Mouse (Mus musculus) heart, embryonic 12.5 days (tissue): ENCODE measurements around the gene B3gntl1. TPM values are rescaled to one million over a fixed set of nuclear protein-coding genes. Genes with fewer than 3 reads are reported as not detected.
A peak's percentile ranks its signal among the peaks of the same experiment; 100 is the strongest.

Experiments
- ATAC-seq: fragments of 200-750 bp; cut with Nextera tagmentation; 2 replicates; pipeline ENCODE4 v1.8.0; 2017; ENCODE audit warnings: moderate TSS enrichment, moderate library complexity; ENCODE audit not compliant: insufficient number of reproducible peaks, low FRiP score
- H3K27ac ChIP-seq: fragments of 300-500 bp; sonication (generic); 2 replicates; pipeline ENCODE4 v1.5.1; 2016; ENCODE audit warnings: mild to moderate bottlenecking, moderate library complexity; ENCODE audit not compliant: poor library complexity, severe bottlenecking
- H3K27me3 ChIP-seq: fragments of 300-500 bp; sonication (generic); replicated peaks from 2 replicates; pipeline ENCODE4 v1.6.1; 2016; ENCODE audit warnings: mild to moderate bottlenecking, moderate library complexity
- H3K36me3 ChIP-seq: fragments of 300-500 bp; sonication (generic); 2 replicates; pipeline ENCODE4 v1.6.1; 2016; ENCODE audit warnings: mild to moderate bottlenecking, moderate library complexity
- H3K4me1 ChIP-seq: fragments of 300-500 bp; sonication (generic); replicated peaks from 2 replicates; pipeline ENCODE4 v1.6.1; 2016; ENCODE audit warnings: mild to moderate bottlenecking
- H3K4me2 ChIP-seq: fragments of 300-500 bp; sonication (generic); 2 replicates; pipeline ENCODE4 v1.6.1; 2016; ENCODE audit warnings: mild to moderate bottlenecking, moderate library complexity
- H3K4me3 ChIP-seq: fragments of 300-500 bp; sonication (generic); 2 replicates; pipeline ENCODE4 v1.5.1; 2016; ENCODE audit warnings: mild to moderate bottlenecking
- H3K9ac ChIP-seq: fragments of 300-500 bp; sonication (generic); 2 replicates; pipeline ENCODE4 v1.6.1; 2016; ENCODE audit warnings: mild to moderate bottlenecking, moderate library complexity
- H3K9me3 ChIP-seq: fragments of 300-500 bp; sonication (generic); replicated peaks from 2 replicates; pipeline ENCODE4 v1.6.1; 2016; ENCODE audit warnings: mild to moderate bottlenecking, moderate library complexity
- WGBS: fragments of 180-500 bp; shearing (Covaris S2); methylation state at CpG from one replicate; pipeline ENCODE4 v1.1.7; 2016; 5-methylcytosine and 5-hydroxymethylcytosine counted together
- polyA plus RNA-seq: library from polyadenylated mRNA; unstranded; fragments of >200 nt; fragmentation: Nextera tagmentation; extraction: Ambion mirVana; gene quantifications from 2 replicates; pipeline ENCODE4 v1.2.1, GENCODE M21; 2016

B3gntl1 gene
- polyA plus RNA-seq, 1 experiment from 2014 or later, result 5.9 TPM

DNA sequence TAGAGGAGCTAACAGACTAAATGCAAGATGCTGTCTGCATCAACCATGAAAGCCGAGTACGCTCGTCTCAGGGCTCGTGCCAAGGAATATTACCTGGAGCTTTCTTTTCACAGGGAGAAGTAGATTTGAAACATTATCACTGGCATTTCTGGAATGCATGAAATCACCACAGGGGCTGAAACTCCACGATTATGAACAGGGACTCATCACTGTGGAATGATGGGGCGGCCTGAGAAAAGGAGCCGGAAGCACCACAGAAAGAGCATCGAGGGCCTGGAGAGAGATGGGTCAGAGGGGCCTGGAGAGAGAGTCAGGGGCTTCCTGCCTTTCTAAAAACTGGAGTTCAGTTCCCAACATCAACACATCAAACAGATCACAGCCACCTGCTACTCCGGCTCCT, 25.6 kb downstream of the B3gntl1 start:
- Histone ChIP-seq H3K4me3 (no peak overlapping the region), H3K27me3 (no peaks in the 10 kb centered on the region), H3K27ac (no peak overlapping the region), H3K36me3 (peaks cover 16% of the 10 kb centered on the region; the same call in 1 of the 2 replicates), H3K9ac (no peak overlapping the region), H3K9me3 (no peaks in the 10 kb centered on the region), H3K4me1 (peaks cover 11% of the 10 kb centered on the region), H3K4me2 (no peak overlapping the region)
- ATAC-seq, result no peak
- WGBS, result 54% methylated on average over 9 of the region's 9 CpGs

DNA sequence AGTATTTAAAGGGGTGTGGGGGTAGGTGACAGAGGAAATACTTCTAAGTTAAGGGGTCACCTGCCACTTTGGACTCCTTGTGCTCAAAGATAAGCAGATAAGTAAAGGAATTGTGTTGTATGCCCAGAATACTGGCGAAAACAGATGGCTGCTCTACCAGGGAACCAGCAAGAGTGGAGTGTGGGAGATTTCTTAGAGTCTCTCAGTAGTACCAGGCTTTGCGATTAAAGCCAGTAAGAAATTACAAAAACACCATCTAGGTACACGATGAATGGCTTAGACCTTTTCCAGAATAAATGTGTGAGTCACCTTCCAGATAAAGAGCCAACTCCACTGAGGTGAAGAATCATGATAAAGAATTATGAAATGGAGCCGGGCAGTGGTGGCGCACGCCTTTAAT, 27.6 kb downstream of the B3gntl1 start:
- Histone ChIP-seq H3K27me3 (no peaks in the 10 kb centered on the region), H3K9me3 (no peaks in the 10 kb centered on the region), H3K4me2 (no peak overlapping the region), H3K27ac (no peak overlapping the region), H3K4me3 (no peak overlapping the region), H3K9ac (no peak overlapping the region), H3K4me1 (peaks cover 11% of the 10 kb centered on the region), H3K36me3 (peaks cover 13% of the 10 kb centered on the region)
- 86% methylated on average over 6 of the region's 6 CpGs for WGBS
- ATAC-seq, result no peak

DNA sequence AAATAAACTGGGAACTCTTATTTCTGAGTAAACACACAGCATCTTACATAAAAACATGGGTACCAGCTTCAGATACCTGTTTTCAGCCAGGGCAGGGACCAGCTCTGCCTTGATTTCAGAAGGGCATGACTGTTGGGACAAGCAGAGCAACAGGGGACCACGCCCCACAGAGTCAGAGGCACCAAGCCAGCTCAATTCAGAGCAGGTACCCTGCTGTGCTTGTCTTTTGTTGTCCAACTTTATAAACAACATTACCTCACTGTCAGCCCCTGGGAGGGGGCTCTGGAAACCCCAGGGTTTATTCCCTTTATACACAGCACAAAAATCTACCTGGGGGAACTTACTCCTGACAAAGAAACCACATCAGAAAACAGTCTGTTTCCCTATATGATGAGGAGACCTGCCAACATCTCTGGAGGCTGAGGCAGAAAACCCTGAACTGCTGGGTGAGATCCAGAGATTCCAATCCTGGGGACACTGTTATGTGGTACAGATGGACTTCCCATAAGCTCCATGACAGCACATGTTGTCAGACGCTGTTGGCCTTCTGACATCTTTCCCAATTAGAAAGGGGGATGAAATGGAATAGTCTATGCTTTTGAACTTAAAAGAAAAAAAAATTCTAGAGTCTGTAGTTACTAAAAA, 31.3 kb downstream of the B3gntl1 start:
- H3K36me3 ChIP-seq, result peaks cover 44% of the 10 kb centered on the region
- WGBS, result 74% methylated on average over 2 of the region's 2 CpGs
- H3K27me3 ChIP-seq, result no peaks in the 10 kb centered on the region
- H3K9me3 ChIP-seq, result no peaks in the 10 kb centered on the region
- no peak for ATAC-seq
- H3K4me3 ChIP-seq, result no peak overlapping the region
- H3K9ac ChIP-seq, result no peak overlapping the region
- H3K27ac ChIP-seq, result no peak overlapping the region
- no peaks in the 10 kb centered on the region for H3K4me1 ChIP-seq
- H3K4me2 ChIP-seq, result no peak overlapping the region

DNA sequence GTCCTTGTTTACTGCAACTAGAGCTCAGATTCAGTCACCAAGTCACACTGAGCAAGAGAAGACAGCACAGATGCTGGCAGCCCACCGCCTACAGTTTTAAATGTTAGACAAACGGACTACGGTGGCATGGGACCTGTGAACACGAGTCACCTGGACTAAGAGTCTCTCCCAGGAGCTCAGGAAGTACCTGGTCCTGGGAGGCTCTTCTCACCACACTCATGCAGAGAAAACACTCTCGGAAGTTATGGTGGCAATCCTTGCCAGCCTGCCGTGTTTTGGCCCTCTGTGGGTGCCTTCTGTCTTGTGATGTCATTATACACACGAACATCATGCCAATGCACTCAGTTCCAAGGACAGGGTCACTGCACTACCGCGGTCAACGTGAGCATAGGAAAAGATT, 36.3 kb downstream of the B3gntl1 start:
- no peaks in the 10 kb centered on the region for H3K27me3 ChIP-seq
- H3K27ac ChIP-seq, result no peak overlapping the region
- peaks cover 46% of the 10 kb centered on the region for H3K36me3 ChIP-seq
- H3K9me3 ChIP-seq, result no peaks in the 10 kb centered on the region
- 89% methylated on average over 10 of the region's 10 CpGs for WGBS
- no peak for ATAC-seq
- H3K4me2 ChIP-seq, result no peak overlapping the region
- no peaks in the 10 kb centered on the region for H3K4me1 ChIP-seq
- H3K9ac ChIP-seq, result no peak overlapping the region
- no peak overlapping the region for H3K4me3 ChIP-seq

- Histone ChIP-seq H3K4me3 (no peak overlapping the region), H3K27ac (no peak overlapping the region), H3K27me3 (no peaks in the 10 kb centered on the region), H3K4me1 (no peaks in the 10 kb centered on the region), H3K9me3 (no peaks in the 10 kb centered on the region), H3K4me2 (no peak overlapping the region), H3K9ac (no peak overlapping the region), H3K36me3 (peaks cover 39% of the 10 kb centered on the region)
- ATAC-seq, result no peak
- WGBS, result 88% methylated on average over 7 of the region's 7 CpGs
Observed at GRCm38 (mm10) chr11:121631410-121631809, 41.5 kb downstream of the B3gntl1 start.

GRCm38 (mm10) chr11:121630406-121630805, 42.5 kb downstream of the B3gntl1 start:
- WGBS, result 67% methylated on average over 4 of the region's 4 CpGs
- H3K36me3 ChIP-seq, result peaks cover 34% of the 10 kb centered on the region
- H3K4me1 ChIP-seq, result no peaks in the 10 kb centered on the region
- no peak overlapping the region for H3K4me2 ChIP-seq
- no peaks in the 10 kb centered on the region for H3K27me3 ChIP-seq
- no peak for ATAC-seq
- no peaks in the 10 kb centered on the region for H3K9me3 ChIP-seq
- no peak overlapping the region for H3K27ac ChIP-seq
- H3K9ac ChIP-seq, result no peak overlapping the region
- no peak overlapping the region for H3K4me3 ChIP-seq

DNA sequence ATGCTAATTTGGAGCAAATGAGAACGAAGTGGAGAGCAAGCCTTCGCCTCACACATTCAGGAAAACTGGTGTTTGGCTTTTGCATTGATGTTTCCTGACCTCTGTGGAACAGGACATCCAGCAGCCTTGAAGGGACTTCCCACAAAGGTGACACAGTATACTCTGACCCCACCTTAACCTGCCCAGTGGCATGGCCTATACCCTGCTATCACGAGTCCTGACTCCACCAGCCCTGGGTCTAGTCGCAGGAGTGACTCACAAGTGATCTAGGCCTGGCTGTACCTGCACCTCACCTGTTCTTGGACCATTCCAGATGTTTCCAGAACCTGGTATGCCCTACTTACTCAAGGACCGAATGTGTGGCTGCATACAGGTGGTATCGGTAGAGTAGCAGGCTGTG, 43.4 kb downstream of the B3gntl1 start:
- WGBS, result 91% methylated on average over 6 of the region's 6 CpGs
- peaks cover 35% of the 10 kb centered on the region for H3K36me3 ChIP-seq
- ATAC-seq, result no peak

GRCm38 (mm10) chr11:121627521-121627920, 45.4 kb downstream of the B3gntl1 start:
- H3K4me3 ChIP-seq, result no peak overlapping the region
- no peaks in the 10 kb centered on the region for H3K27me3 ChIP-seq
- H3K4me2 ChIP-seq, result no peak overlapping the region
- ATAC-seq, result no peak
- H3K4me1 ChIP-seq, result no peaks in the 10 kb centered on the region
- WGBS, result 88% methylated on average over 5 of the region's 5 CpGs
- no peaks in the 10 kb centered on the region for H3K9me3 ChIP-seq
- no peak overlapping the region for H3K9ac ChIP-seq
- H3K36me3 ChIP-seq, result peaks cover 47% of the 10 kb centered on the region
- no peak overlapping the region for H3K27ac ChIP-seq

More for the DNA sequence above, 43.4 kb downstream of the B3gntl1 start:
- Histone ChIP-seq H3K4me3 (no peak overlapping the region), H3K27me3 (no peaks in the 10 kb centered on the region), H3K4me1 (no peaks in the 10 kb centered on the region), H3K9ac (no peak overlapping the region), H3K9me3 (no peaks in the 10 kb centered on the region), H3K27ac (no peak overlapping the region), H3K4me2 (no peak overlapping the region)

- H3K9ac ChIP-seq, result no peak overlapping the region
- ATAC-seq, result no peak
- H3K36me3 ChIP-seq, result peaks cover 58% of the 10 kb centered on the region
- H3K27ac ChIP-seq, result no peak overlapping the region
- 0 out of 2 replicates have a peak, but pooled peaks cover 6% of the 10 kb centered on the region for H3K4me1 ChIP-seq
- WGBS, result 82% methylated on average over 4 of the region's 4 CpGs
- H3K4me2 ChIP-seq, result no peak overlapping the region
- no peaks in the 10 kb centered on the region for H3K27me3 ChIP-seq
- H3K9me3 ChIP-seq, result no peaks in the 10 kb centered on the region
- no peak overlapping the region for H3K4me3 ChIP-seq
Observed at GRCm38 (mm10) chr11:121625007-121625406, 47.9 kb downstream of the B3gntl1 start.

DNA sequence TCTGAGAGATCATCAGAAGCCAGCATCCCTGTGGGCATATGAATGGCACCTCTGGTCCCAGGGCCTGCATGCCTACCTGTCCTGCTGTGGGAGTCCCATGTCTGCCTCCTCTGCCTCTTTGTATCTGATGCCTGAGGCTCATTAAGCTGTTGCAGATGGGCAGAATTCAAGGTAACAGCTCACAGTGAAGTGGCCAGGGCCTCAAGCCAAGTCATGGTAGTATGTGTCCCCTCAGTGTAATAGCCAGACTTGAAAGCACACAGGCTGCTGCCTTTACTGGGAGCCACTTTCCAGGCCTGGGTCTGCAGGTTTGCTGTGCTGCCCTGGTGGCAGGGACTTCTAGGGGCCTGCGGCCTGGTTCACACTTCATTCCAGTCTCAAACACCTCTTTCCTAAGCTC, 55.6 kb downstream of the B3gntl1 start:
- Histone ChIP-seq H3K9me3 (0 out of 2 replicates have a peak, but pooled peaks cover 4% of the 10 kb centered on the region), H3K4me1 (peaks cover 16% of the 10 kb centered on the region), H3K9ac (no peak overlapping the region), H3K4me3 (no peak overlapping the region), H3K27ac (no peak overlapping the region), H3K27me3 (no peaks in the 10 kb centered on the region), H3K4me2 (no peak overlapping the region), H3K36me3 (peaks cover 73% of the 10 kb centered on the region)
- WGBS, result 95% methylated on average over 1 of the region's 1 CpGs
- ATAC-seq, result no peak

DNA sequence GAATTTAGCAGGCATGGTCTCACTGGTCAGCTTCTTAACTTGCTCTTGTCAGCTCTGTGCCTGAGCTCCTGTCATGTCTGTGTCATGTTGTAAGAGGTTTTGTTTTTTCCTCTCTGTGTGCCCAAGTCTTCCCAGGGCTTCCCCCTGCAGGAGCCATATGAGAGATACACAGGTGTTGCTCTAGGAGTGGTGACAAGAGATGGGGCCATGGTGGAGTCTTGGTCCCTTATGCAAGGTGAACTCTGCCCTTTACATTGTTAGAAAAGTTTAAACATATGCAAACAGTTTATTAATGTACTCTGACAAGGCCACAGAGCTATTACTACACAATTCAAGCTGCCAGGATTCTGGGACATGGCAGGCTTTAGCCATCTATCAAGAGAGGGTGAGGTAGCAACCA, 56.5 kb downstream of the B3gntl1 start:
- peaks cover 67% of the 10 kb centered on the region for H3K36me3 ChIP-seq

DNA sequence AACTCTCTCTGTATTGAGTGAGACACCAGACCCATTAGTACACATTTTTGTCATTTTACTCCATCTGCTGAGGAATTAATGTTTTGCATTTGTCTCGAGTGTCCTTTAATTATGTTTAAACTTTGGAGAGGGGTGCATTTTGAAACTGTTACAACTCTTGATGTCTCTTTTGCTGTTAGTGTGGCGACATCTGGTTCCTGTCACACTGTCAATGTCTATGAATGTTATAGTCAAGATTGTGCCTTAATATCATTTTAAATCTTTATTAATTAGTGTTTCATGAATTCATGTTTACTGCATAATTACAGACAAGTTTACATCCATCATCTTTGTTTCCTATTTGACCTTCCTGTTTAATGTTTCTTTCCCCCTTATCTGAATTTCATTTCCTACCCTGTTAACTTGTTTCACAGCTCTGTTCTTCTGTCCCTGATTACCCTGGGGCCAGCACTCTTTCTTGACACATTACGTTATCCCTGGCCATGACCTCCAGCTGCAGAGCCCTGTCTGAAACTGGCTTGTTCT, 56.9 kb downstream of the B3gntl1 start:
- H3K4me1 ChIP-seq, result peaks cover 11% of the 10 kb centered on the region
- WGBS, result 63% methylated on average over 3 of the region's 3 CpGs
- no peak overlapping the region for H3K9ac ChIP-seq
- H3K27ac ChIP-seq, result no peak overlapping the region
- H3K36me3 ChIP-seq, result peaks cover 68% of the 10 kb centered on the region
- no peaks in the 10 kb centered on the region for H3K27me3 ChIP-seq
- no peak overlapping the region for H3K4me2 ChIP-seq
- no peak for ATAC-seq
- H3K4me3 ChIP-seq, result no peak overlapping the region
- H3K9me3 ChIP-seq, result 0 out of 2 replicates have a peak, but pooled peaks cover 4% of the 10 kb centered on the region

More for the DNA sequence above, 56.5 kb downstream of the B3gntl1 start:
- 0 out of 2 replicates have a peak, but pooled peaks cover 4% of the 10 kb centered on the region for H3K9me3 ChIP-seq
- no peak overlapping the region for H3K4me2 ChIP-seq
- H3K27ac ChIP-seq, result no peak overlapping the region
- peaks cover 11% of the 10 kb centered on the region for H3K4me1 ChIP-seq
- H3K27me3 ChIP-seq, result no peaks in the 10 kb centered on the region
- no peak for ATAC-seq
- no peak overlapping the region for H3K4me3 ChIP-seq
- 0 out of 2 replicates have a peak overlapping the region, but pooled peaks have one; percentile 7 for H3K9ac ChIP-seq
